Mouse (Mus musculus) embryonic facial prominence, embryonic 13.5 days (tissue): Measurements from ENCODE around the gene Twf2. TPM values are rescaled to one million over a fixed set of nuclear protein-coding genes. Genes with fewer than 3 reads are reported as not detected.
A peak's percentile ranks its signal among the peaks of the same experiment; 100 is the strongest.

Experiments used
- ATAC-seq: fragments of 200-750 bp; cut with Nextera tagmentation; 2 replicates; pipeline ENCODE4 v1.8.0; 2017; ENCODE audit warnings: low read depth; ENCODE audit not compliant: insufficient number of reproducible peaks, insufficient read depth, low FRiP score, low TSS enrichment
- H3K27ac ChIP-seq: fragments of 300-500 bp; sonication (generic); 2 replicates; pipeline ENCODE4 v1.5.1; 2015; ENCODE audit warnings: moderate library complexity, mild to moderate bottlenecking, inconsistent platforms
- H3K27me3 ChIP-seq: fragments of 300-500 bp; sonication (generic); 2 replicates; pipeline ENCODE4 v1.6.1; 2015; ENCODE audit warnings: mild to moderate bottlenecking, inconsistent platforms
- H3K36me3 ChIP-seq: fragments of 300-500 bp; sonication (generic); 2 replicates; pipeline ENCODE4 v1.6.1; 2015; ENCODE audit warnings: mild to moderate bottlenecking, inconsistent platforms
- H3K4me1 ChIP-seq: fragments of 300-500 bp; sonication (generic); 2 replicates; pipeline ENCODE4 v1.6.1; 2015; ENCODE audit warnings: inconsistent platforms
- H3K4me2 ChIP-seq: fragments of 300-500 bp; sonication (generic); 2 replicates; pipeline ENCODE4 v1.6.1; 2015; ENCODE audit warnings: moderate library complexity, mild to moderate bottlenecking, inconsistent platforms
- H3K4me3 ChIP-seq: fragments of 300-500 bp; sonication (generic); 2 replicates; pipeline ENCODE4 v1.5.1; 2015; ENCODE audit warnings: mild to moderate bottlenecking, inconsistent platforms
- H3K9ac ChIP-seq: fragments of 300-500 bp; sonication (generic); 2 replicates; pipeline ENCODE4 v1.6.1; 2015; ENCODE audit warnings: mild to moderate bottlenecking, inconsistent platforms
- H3K9me3 ChIP-seq: fragments of 300-500 bp; sonication (generic); 2 replicates; pipeline ENCODE4 v1.6.1; 2016; ENCODE audit warnings: inconsistent platforms
- WGBS: fragments of 180-500 bp; shearing (Covaris S2); methylation state at CpG from one replicate; pipeline ENCODE4 v1.1.7; 2015; ENCODE audit warnings: mixed read lengths; 5-methylcytosine and 5-hydroxymethylcytosine counted together
- polyA plus RNA-seq: library from polyadenylated mRNA; unstranded; fragments of >200 nt; fragmentation: Nextera tagmentation; extraction: Ambion mirVana; gene quantifications from 2 replicates; pipeline ENCODE4 v1.2.1, GENCODE M21; 2015

The Twf2 gene
- polyA plus RNA-seq, 1 experiment from 2014 or later, result 60.5 TPM

- Histone ChIP-seq H3K36me3 (peaks cover 46% of the 10 kb centered on the region), H3K27me3 (peaks cover 4% of the 10 kb centered on the region), H3K4me2 (no peak overlapping the region), H3K9me3 (no peaks in the 10 kb centered on the region), H3K4me1 (peaks cover 4% of the 10 kb centered on the region), H3K27ac (no peak overlapping the region), H3K9ac (no peak overlapping the region), H3K4me3 (no peak overlapping the region)
- 84% methylated on average over 7 of the region's 7 CpGs for WGBS
- no peak for ATAC-seq
Observed at GRCm38 (mm10) chr9:106231220-106231619, 28.3 kb downstream of the Twf2 start.

GRCm38 (mm10) chr9:106231816-106232215 lies 28.9 kb downstream of the Twf2 start:
- Histone ChIP-seq H3K4me1 (no peaks in the 10 kb centered on the region; the same call in 1 of the 2 replicates), H3K36me3 (peaks cover 52% of the 10 kb centered on the region), H3K9ac (no peak overlapping the region), H3K4me3 (no peak overlapping the region), H3K27ac (no peak overlapping the region), H3K9me3 (no peaks in the 10 kb centered on the region), H3K27me3 (no peaks in the 10 kb centered on the region), H3K4me2 (no peak overlapping the region)
- WGBS, result 86% methylated on average over 4 of the region's 4 CpGs
- no peak for ATAC-seq

DNA sequence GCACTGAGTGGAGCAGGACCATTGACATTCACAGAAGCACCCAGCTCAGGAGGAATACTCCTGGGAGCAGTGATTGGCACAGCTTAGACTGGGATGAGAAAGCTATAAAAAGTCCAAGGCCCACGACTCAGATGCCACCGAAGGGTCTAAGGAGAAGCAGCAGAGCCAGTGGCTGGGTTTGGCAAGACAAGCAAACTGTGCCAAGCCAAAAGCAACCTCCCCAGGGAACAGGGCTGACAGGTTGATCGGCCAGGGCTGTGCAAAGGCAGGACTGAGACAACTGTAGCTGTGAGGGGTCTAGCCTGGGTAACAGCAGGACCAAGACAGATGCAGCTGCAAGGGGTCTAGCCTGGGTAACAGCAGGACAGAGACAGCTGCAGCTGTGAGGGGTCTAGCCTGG lies 30.0 kb downstream of the Twf2 start:
- H3K9me3 ChIP-seq, result no peaks in the 10 kb centered on the region
- no peaks in the 10 kb centered on the region for H3K27me3 ChIP-seq
- WGBS, result 88% methylated on average over 3 of the region's 3 CpGs
- H3K9ac ChIP-seq, result no peak overlapping the region
- no peak overlapping the region for H3K4me3 ChIP-seq
- no peak overlapping the region for H3K4me2 ChIP-seq
- ATAC-seq, result no peak
- H3K36me3 ChIP-seq, result peaks cover 63% of the 10 kb centered on the region
- H3K27ac ChIP-seq, result no peak overlapping the region
- H3K4me1 ChIP-seq, result no peaks in the 10 kb centered on the region; the same call in 1 of the 2 replicates

DNA sequence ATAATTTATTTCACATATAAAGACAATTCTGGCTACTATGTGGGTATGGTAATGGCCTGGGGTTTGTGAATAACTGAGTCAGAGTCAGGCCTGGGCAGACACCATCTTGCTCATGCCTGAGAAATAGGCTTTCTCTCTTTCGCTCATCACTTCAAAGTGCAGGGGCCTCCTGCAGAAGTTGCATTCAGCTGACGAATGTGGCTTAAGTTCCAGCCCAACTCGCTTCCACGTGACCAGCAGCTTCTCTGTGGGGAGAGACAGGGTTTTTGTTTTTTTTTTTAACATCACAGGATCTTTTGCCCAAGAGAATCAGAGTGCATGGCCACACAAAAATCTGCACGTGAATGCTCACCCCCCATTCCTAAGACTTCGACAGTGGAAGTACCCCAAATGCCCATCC lies 31.0 kb downstream of the Twf2 start:
- WGBS, result 83% methylated on average over 6 of the region's 6 CpGs
- H3K4me3 ChIP-seq, result no peak overlapping the region
- H3K9me3 ChIP-seq, result no peaks in the 10 kb centered on the region
- H3K27me3 ChIP-seq, result no peaks in the 10 kb centered on the region
- no peak for ATAC-seq
- H3K36me3 ChIP-seq, result peaks cover 73% of the 10 kb centered on the region
- H3K4me2 ChIP-seq, result no peak overlapping the region
- H3K27ac ChIP-seq, result no peak overlapping the region
- H3K9ac ChIP-seq, result no peak overlapping the region
- no peaks in the 10 kb centered on the region; the same call in 1 of the 2 replicates for H3K4me1 ChIP-seq

GRCm38 (mm10) chr9:106235194-106235830 lies 32.4 kb downstream of the Twf2 start:
- no peak overlapping the region for H3K4me2 ChIP-seq
- no peaks in the 10 kb centered on the region; the same call in 1 of the 2 replicates for H3K4me1 ChIP-seq
- WGBS, result 89% methylated on average over 23 of the region's 23 CpGs
- no peaks in the 10 kb centered on the region for H3K9me3 ChIP-seq
- peaks cover 87% of the 10 kb centered on the region for H3K36me3 ChIP-seq
- no peak overlapping the region for H3K4me3 ChIP-seq
- H3K9ac ChIP-seq, result no peak overlapping the region
- no peak for ATAC-seq
- H3K27ac ChIP-seq, result no peak overlapping the region
- no peaks in the 10 kb centered on the region for H3K27me3 ChIP-seq

GRCm38 (mm10) chr9:106236156-106236817 lies 33.4 kb downstream of the Twf2 start:
- peaks cover 96% of the 10 kb centered on the region for H3K36me3 ChIP-seq
- WGBS, result 90% methylated on average over 23 of the region's 23 CpGs
- H3K4me1 ChIP-seq, result no peaks in the 10 kb centered on the region
- ATAC-seq, result no peak
- no peak overlapping the region for H3K4me3 ChIP-seq
- no peak overlapping the region for H3K4me2 ChIP-seq
- 0 out of 2 replicates have a peak overlapping the region, but pooled peaks have one; percentile 11 for H3K27ac ChIP-seq
- no peaks in the 10 kb centered on the region for H3K9me3 ChIP-seq
- no peak overlapping the region for H3K9ac ChIP-seq
- no peaks in the 10 kb centered on the region for H3K27me3 ChIP-seq

DNA sequence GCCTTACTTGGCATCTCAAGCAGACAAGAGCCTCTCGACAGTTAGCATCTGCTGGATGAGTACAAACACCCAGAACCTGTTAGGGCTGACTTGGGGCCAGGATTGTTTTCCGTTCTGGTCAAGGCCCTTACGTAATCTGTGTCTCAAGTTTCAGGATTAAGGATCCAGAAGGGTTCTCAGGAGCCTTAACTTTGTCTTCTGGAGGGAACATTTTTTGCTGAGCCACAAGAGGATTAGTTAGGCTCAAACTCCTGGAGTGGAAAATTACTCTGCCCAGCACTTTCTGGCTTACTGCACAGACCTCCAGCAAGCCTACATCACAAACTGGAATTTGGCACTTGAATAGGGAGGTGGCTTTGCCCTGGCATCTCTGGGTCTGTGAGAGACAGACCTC lies 33.9 kb downstream of the Twf2 start:
- no peaks in the 10 kb centered on the region for H3K9me3 ChIP-seq
- no peak overlapping the region for H3K9ac ChIP-seq
- WGBS, result 62% methylated on average over 3 of the region's 3 CpGs
- H3K4me3 ChIP-seq, result no peak overlapping the region
- ATAC-seq, result no peak
- H3K36me3 ChIP-seq, result peaks cover 100% of the 10 kb centered on the region
- H3K4me1 ChIP-seq, result no peaks in the 10 kb centered on the region
- no peak overlapping the region for H3K27ac ChIP-seq
- H3K4me2 ChIP-seq, result no peak overlapping the region
- no peaks in the 10 kb centered on the region for H3K27me3 ChIP-seq

- H3K4me3 ChIP-seq, result no peak overlapping the region
- no peaks in the 10 kb centered on the region for H3K4me1 ChIP-seq
- no peak overlapping the region for H3K9ac ChIP-seq
- no peak overlapping the region for H3K27ac ChIP-seq
- H3K4me2 ChIP-seq, result no peak overlapping the region
- H3K36me3 ChIP-seq, result peaks cover 100% of the 10 kb centered on the region
- H3K9me3 ChIP-seq, result no peaks in the 10 kb centered on the region
- no peaks in the 10 kb centered on the region for H3K27me3 ChIP-seq
- ATAC-seq, result no peak
- 88% methylated on average over 8 of the region's 8 CpGs for WGBS
Observed at GRCm38 (mm10) chr9:106237401-106237800, 34.5 kb downstream of the Twf2 start.

DNA sequence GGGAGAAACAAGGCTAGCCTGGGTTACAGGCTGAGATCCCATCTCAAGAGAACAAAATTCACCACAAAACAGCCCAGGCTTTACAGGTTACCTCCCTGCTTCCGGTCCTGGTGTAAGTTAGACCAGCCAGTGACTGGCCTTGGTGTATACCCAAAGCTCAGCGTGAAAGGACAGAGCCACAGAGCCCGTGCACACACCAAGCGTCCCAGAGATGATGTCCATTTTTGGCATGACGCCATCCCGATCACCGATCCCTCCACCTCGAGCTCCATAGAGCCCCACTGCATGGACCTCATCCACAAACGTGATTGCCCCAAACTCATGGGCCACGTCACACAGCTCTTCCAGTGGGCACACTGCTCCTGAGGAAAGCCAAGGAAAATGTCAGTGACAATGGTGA lies 35.0 kb downstream of the Twf2 start:
- Histone ChIP-seq H3K27me3 (no peaks in the 10 kb centered on the region), H3K4me1 (no peaks in the 10 kb centered on the region), H3K27ac (no peak overlapping the region), H3K9me3 (no peaks in the 10 kb centered on the region), H3K36me3 (peaks cover 100% of the 10 kb centered on the region), H3K4me2 (no peak overlapping the region), H3K9ac (no peak overlapping the region), H3K4me3 (no peak overlapping the region)
- 92% methylated on average over 10 of the region's 10 CpGs for WGBS
- ATAC-seq, result no peak

- H3K9ac ChIP-seq, result no peak overlapping the region
- H3K27ac ChIP-seq, result no peak overlapping the region
- no peaks in the 10 kb centered on the region for H3K9me3 ChIP-seq
- no peak overlapping the region for H3K4me3 ChIP-seq
- H3K27me3 ChIP-seq, result no peaks in the 10 kb centered on the region
- no peak for ATAC-seq
- H3K4me1 ChIP-seq, result peaks cover 7% of the 10 kb centered on the region
- peaks cover 73% of the 10 kb centered on the region for H3K36me3 ChIP-seq
- no peak overlapping the region for H3K4me2 ChIP-seq
- WGBS, result 91% methylated on average over 10 of the region's 10 CpGs
Observed at GRCm38 (mm10) chr9:106241541-106242164, 38.7 kb downstream of the Twf2 start.

DNA sequence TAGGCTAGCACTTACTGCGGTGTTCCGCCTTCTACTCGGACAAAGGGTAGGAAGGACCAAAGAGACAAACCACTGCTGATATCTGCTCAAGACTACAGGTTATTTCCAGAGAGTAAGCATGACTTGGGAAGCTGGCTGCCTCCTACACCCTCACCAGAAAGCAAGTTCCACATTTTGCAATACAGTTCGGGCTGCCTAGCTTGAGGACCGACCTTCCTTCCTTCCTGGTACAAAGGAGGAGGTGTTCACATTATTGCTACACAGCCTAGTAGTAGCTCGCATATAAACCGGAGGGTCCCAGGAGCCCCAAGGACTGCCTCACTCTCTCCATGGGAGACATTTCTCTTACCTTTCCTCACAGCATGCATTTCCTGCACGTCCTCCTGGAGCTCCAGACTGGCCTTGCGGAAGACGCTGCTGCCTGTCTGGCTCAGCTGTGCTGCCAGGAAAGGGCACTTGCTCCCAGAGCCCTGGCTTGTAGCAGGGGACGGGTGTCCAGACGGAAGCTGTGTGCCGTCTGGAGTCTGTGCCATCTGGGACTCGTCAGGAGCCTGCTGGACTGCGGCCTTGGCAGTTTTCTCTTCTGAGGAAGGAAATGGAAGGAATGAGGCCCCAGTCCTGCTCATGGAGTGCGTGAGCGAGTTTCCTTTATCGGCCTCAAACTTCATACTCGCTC lies 40.0 kb downstream of the Twf2 start:
- H3K27ac ChIP-seq, result peak overlapping the region; percentile 24; the same call in 1 of the 2 replicates
- no peak overlapping the region for H3K4me3 ChIP-seq
- no peak overlapping the region for H3K4me2 ChIP-seq
- WGBS, result 69% methylated on average over 19 of the region's 19 CpGs
- H3K4me1 ChIP-seq, result peaks cover 13% of the 10 kb centered on the region
- H3K9me3 ChIP-seq, result no peaks in the 10 kb centered on the region
- H3K27me3 ChIP-seq, result no peaks in the 10 kb centered on the region
- no peak overlapping the region for H3K9ac ChIP-seq
- peaks cover 60% of the 10 kb centered on the region for H3K36me3 ChIP-seq
- no peak for ATAC-seq
